ENCODE assay signal across 12 mouse cellular contexts in genomic region chr17:10333321-10333720, GRCm38 (mm10). TPM values are rescaled to one million over a fixed set of nuclear protein-coding genes. Genes with fewer than 3 reads are reported as not detected.
DNase-seq lines count a peak whose midpoint lies in the region; ATAC-seq lines count a peak whose summit lies in the region.
"Had no signal": no experiment of that assay in that cellular context is flagged by ENCODE, and none has a peak within 500 bp of the region (broad histone marks: within the 10 kb centered on the region; RNA-seq: fewer than 3 reads in every experiment).

No protein-coding gene starts in this region.

- ATAC-seq in forebrain, embryonic 16.5 days = no peak
- no peak for ATAC-seq in hindbrain, embryonic 16.5 days
- no peak for ATAC-seq in hindbrain, embryonic 11.5 days (ENCODE audit: low FRiP score)
- ATAC-seq in midbrain, embryonic 14.5 days (ENCODE audit: low FRiP score, low TSS enrichment) = no peak
- no peak for ATAC-seq in kidney, embryonic 16.5 days (ENCODE audit: low FRiP score, low TSS enrichment)

- H3K9ac ChIP-seq in forebrain, embryonic 16.5 days (replicated peaks; ENCODE audit: low read depth, low read length) = no peak overlapping the region
- no peak overlapping the region for H3K9ac ChIP-seq in hindbrain, embryonic 16.5 days (ENCODE audit: low read depth, low read length)
- H3K9ac ChIP-seq in hindbrain, embryonic 11.5 days (ENCODE audit: low read depth, low read length) = no peak overlapping the region
- no peak overlapping the region for H3K9ac ChIP-seq in midbrain, embryonic 14.5 days (replicated peaks; ENCODE audit: low read length)
- no peak overlapping the region for H3K9ac ChIP-seq in kidney, embryonic 16.5 days (replicated peaks; ENCODE audit: low read length)

- H3K4me3 ChIP-seq in forebrain, embryonic 10.5 days = no peak overlapping the region
- H3K4me3 ChIP-seq in forebrain, embryonic 16.5 days (replicated peaks; ENCODE audit: low read length) = no peak overlapping the region
- H3K4me3 ChIP-seq in hindbrain, embryonic 10.5 days = no peak overlapping the region
- H3K4me3 ChIP-seq in hindbrain, embryonic 16.5 days (ENCODE audit: low read length) = no peak overlapping the region
- H3K4me3 ChIP-seq in hindbrain, embryonic 11.5 days (ENCODE audit: low read depth, low read length) = no peak overlapping the region
- H3K4me3 ChIP-seq in midbrain, embryonic 14.5 days (replicated peaks; ENCODE audit: low read depth, low read length) = no peak overlapping the region
- H3K4me3 ChIP-seq in kidney, embryonic 16.5 days (ENCODE audit: low read length) = no peak overlapping the region
- H3K4me3 ChIP-seq: heart, adult 2 months had no signal

- no peak for DNase-seq in forebrain, embryonic 10.5 days (ENCODE audit: extremely low spot score, low spot score)
- peak; percentile 1 for DNase-seq in hindbrain, embryonic 10.5 days (ENCODE audit: low spot score)
- DNase-seq in hindbrain, embryonic 11.5 days (ENCODE audit: low spot score) = no peak
- no peak for DNase-seq in midbrain, embryonic 14.5 days
- no peak for DNase-seq in spleen, adult 18-20 months
- DNase-seq: adrenal gland, adult 8-10 months; cerebellum, postnatal 10 days; lung, postnatal 4 days had no signal

- no peaks in the 10 kb centered on the region for H3K9me3 ChIP-seq in forebrain, embryonic 10.5 days
- H3K9me3 ChIP-seq in forebrain, embryonic 16.5 days (ENCODE audit: control insufficient read depth, low read length) = no peaks in the 10 kb centered on the region
- H3K9me3 ChIP-seq in hindbrain, embryonic 10.5 days = no peaks in the 10 kb centered on the region
- no peaks in the 10 kb centered on the region for H3K9me3 ChIP-seq in hindbrain, embryonic 16.5 days (ENCODE audit: control insufficient read depth, low read length)
- no peaks in the 10 kb centered on the region for H3K9me3 ChIP-seq in hindbrain, embryonic 11.5 days (ENCODE audit: control insufficient read depth, low read length)
- no peaks in the 10 kb centered on the region for H3K9me3 ChIP-seq in midbrain, embryonic 14.5 days (ENCODE audit: control insufficient read depth, low read length)
- H3K9me3 ChIP-seq in kidney, embryonic 16.5 days (ENCODE audit: low read length) = no peaks in the 10 kb centered on the region

- WGBS in forebrain, embryonic 10.5 days = 93% methylated on average over 8 of the region's 8 CpGs
- WGBS in forebrain, embryonic 16.5 days = 88% methylated on average over 8 of the region's 8 CpGs
- WGBS in hindbrain, embryonic 10.5 days = 94% methylated on average over 8 of the region's 8 CpGs
- 89% methylated on average over 8 of the region's 8 CpGs for WGBS in hindbrain, embryonic 16.5 days
- 93% methylated on average over 8 of the region's 8 CpGs for WGBS in hindbrain, embryonic 11.5 days
- 95% methylated on average over 8 of the region's 8 CpGs for WGBS in midbrain, embryonic 14.5 days
- WGBS in kidney, embryonic 16.5 days = 94% methylated on average over 8 of the region's 8 CpGs

- H3K27me3 ChIP-seq in forebrain, embryonic 10.5 days (ENCODE audit: poor library complexity, severe bottlenecking) = no peaks in the 10 kb centered on the region
- H3K27me3 ChIP-seq in forebrain, embryonic 16.5 days (replicated peaks; ENCODE audit: control insufficient read depth, insufficient read depth, low read length) = no peaks in the 10 kb centered on the region
- H3K27me3 ChIP-seq in hindbrain, embryonic 10.5 days (ENCODE audit: insufficient read depth, poor library complexity, severe bottlenecking) = no peaks in the 10 kb centered on the region
- no peaks in the 10 kb centered on the region for H3K27me3 ChIP-seq in hindbrain, embryonic 16.5 days (replicated peaks; ENCODE audit: control insufficient read depth, insufficient read depth, low read length)
- H3K27me3 ChIP-seq in hindbrain, embryonic 11.5 days (ENCODE audit: control insufficient read depth, insufficient read depth, low read length) = no peaks in the 10 kb centered on the region
- H3K27me3 ChIP-seq in midbrain, embryonic 14.5 days (ENCODE audit: control insufficient read depth, insufficient read depth, low read length) = no peaks in the 10 kb centered on the region
- H3K27me3 ChIP-seq in kidney, embryonic 16.5 days (ENCODE audit: insufficient read depth, low read length) = no peaks in the 10 kb centered on the region

- peaks cover 65% of the 10 kb centered on the region for H3K4me1 ChIP-seq in forebrain, embryonic 10.5 days
- peaks cover 21% of the 10 kb centered on the region for H3K4me1 ChIP-seq in forebrain, embryonic 16.5 days (replicated peaks; ENCODE audit: control insufficient read depth, insufficient read depth, low read length)
- H3K4me1 ChIP-seq in hindbrain, embryonic 10.5 days (replicated peaks) = peaks cover 67% of the 10 kb centered on the region
- H3K4me1 ChIP-seq in hindbrain, embryonic 16.5 days (ENCODE audit: control insufficient read depth, insufficient read depth, low read depth, low read length) = peaks cover 14% of the 10 kb centered on the region
- peaks cover 6% of the 10 kb centered on the region for H3K4me1 ChIP-seq in hindbrain, embryonic 11.5 days (replicated peaks; ENCODE audit: control insufficient read depth, insufficient read depth, low read length)
- peaks cover 27% of the 10 kb centered on the region for H3K4me1 ChIP-seq in midbrain, embryonic 14.5 days (ENCODE audit: control insufficient read depth, insufficient read depth, low read length)
- H3K4me1 ChIP-seq in kidney, embryonic 16.5 days (ENCODE audit: insufficient read depth, low read length) = peaks cover 15% of the 10 kb centered on the region; the same call in 1 of the 2 replicates

- no peak overlapping the region for H3K4me2 ChIP-seq in forebrain, embryonic 16.5 days (ENCODE audit: low read length)
- no peak overlapping the region for H3K4me2 ChIP-seq in hindbrain, embryonic 16.5 days (ENCODE audit: low read length)
- H3K4me2 ChIP-seq in hindbrain, embryonic 11.5 days (replicated peaks; ENCODE audit: low read depth, low read length) = no peak overlapping the region
- H3K4me2 ChIP-seq in midbrain, embryonic 14.5 days (ENCODE audit: low read length) = no peak overlapping the region
- H3K4me2 ChIP-seq in kidney, embryonic 16.5 days (replicated peaks; ENCODE audit: low read depth, low read length) = no peak overlapping the region

- H3K36me3 ChIP-seq in forebrain, embryonic 10.5 days (replicated peaks) = peaks cover 9% of the 10 kb centered on the region
- H3K36me3 ChIP-seq in forebrain, embryonic 16.5 days (ENCODE audit: control insufficient read depth, insufficient read depth) = no peaks in the 10 kb centered on the region
- peaks cover 8% of the 10 kb centered on the region; the same call in 1 of the 2 replicates for H3K36me3 ChIP-seq in hindbrain, embryonic 10.5 days
- no peaks in the 10 kb centered on the region for H3K36me3 ChIP-seq in hindbrain, embryonic 16.5 days (ENCODE audit: control insufficient read depth, insufficient read depth, low read length)
- H3K36me3 ChIP-seq in hindbrain, embryonic 11.5 days (ENCODE audit: control insufficient read depth, insufficient read depth, low read length) = no peaks in the 10 kb centered on the region
- 0 out of 2 replicates have a peak, but pooled peaks cover 3% of the 10 kb centered on the region for H3K36me3 ChIP-seq in midbrain, embryonic 14.5 days (ENCODE audit: control insufficient read depth, insufficient read depth, low read length)
- H3K36me3 ChIP-seq in kidney, embryonic 16.5 days (ENCODE audit: insufficient read depth, low read length) = no peaks in the 10 kb centered on the region

- peak overlapping the region; percentile 96 for H3K27ac ChIP-seq in forebrain, embryonic 10.5 days
- no peak overlapping the region for H3K27ac ChIP-seq in forebrain, embryonic 16.5 days (ENCODE audit: low read length)
- peak overlapping the region; percentile 96 for H3K27ac ChIP-seq in hindbrain, embryonic 10.5 days
- H3K27ac ChIP-seq in hindbrain, embryonic 16.5 days (ENCODE audit: low read depth, low read length) = no peak overlapping the region
- H3K27ac ChIP-seq in hindbrain, embryonic 11.5 days (ENCODE audit: low read depth, low read length) = peak overlapping the region; percentile 60
- peak overlapping the region; percentile 94 for H3K27ac ChIP-seq in midbrain, embryonic 14.5 days (replicated peaks; ENCODE audit: low read depth, low read length)
- no peak overlapping the region for H3K27ac ChIP-seq in kidney, embryonic 16.5 days (ENCODE audit: low read length)
- H3K27ac ChIP-seq: heart, adult 2 months had no signal

RNA-seq across cellular contexts. Expression of gene Qk, which starts 13.7 kb away (rescaled TPM):
- polyA plus RNA-seq in forebrain, embryonic 10.5 days (2016; fragmentation: Nextera tagmentation; extraction: Ambion mirVana) = 40.5 and 47.0 TPM in 2 replicates
- polyA plus RNA-seq in forebrain, embryonic 16.5 days (2015; fragmentation: Nextera tagmentation; extraction: Ambion mirVana) = 37.6 and 43.6 TPM in 2 replicates
- 34.6 and 41.4 TPM in 2 replicates for polyA plus RNA-seq in hindbrain, embryonic 10.5 days (2016; fragmentation: Nextera tagmentation; extraction: Ambion mirVana)
- polyA plus RNA-seq in hindbrain, embryonic 16.5 days (2015; fragmentation: Nextera tagmentation; extraction: Ambion mirVana) = 46.3 and 47.5 TPM in 2 replicates
- polyA plus RNA-seq in hindbrain, embryonic 11.5 days (2014; fragmentation: Nextera tagmentation; extraction: Ambion mirVana) = 64.2 and 76.5 TPM in 2 replicates
- 52.9 and 62.8 TPM in 2 replicates for polyA plus RNA-seq in midbrain, embryonic 14.5 days (2014; fragmentation: Nextera tagmentation; extraction: Ambion mirVana)
- polyA plus RNA-seq in kidney, embryonic 16.5 days (2015; fragmentation: Nextera tagmentation; extraction: Ambion mirVana) = 22.5 and 30.5 TPM in 2 replicates

Comparison
In these comparisons a context has a peak if more than half of its experiments do, and no peak if none do; other contexts are left out.
1. H3K27ac ChIP-seq: peak in forebrain, embryonic 10.5 days (single experiment), hindbrain, embryonic 10.5 days (single experiment), hindbrain, embryonic 11.5 days (single experiment) and midbrain, embryonic 14.5 days (single experiment); none in forebrain, embryonic 16.5 days (single experiment), hindbrain, embryonic 16.5 days (single experiment) and kidney, embryonic 16.5 days (single experiment).